Mouse (Mus musculus) C2C12 (cell line): Measurements from ENCODE around the gene Oxtr. TPM values are rescaled to one million over a fixed set of nuclear protein-coding genes. Genes with fewer than 3 reads are reported as not detected.
A peak's percentile ranks its signal among the peaks of the same experiment; 100 is the strongest.

Experiments used
- H3K27me3 ChIP-seq: one replicate; pipeline ENCODE4 v1.6.1; 2011; ENCODE audit not compliant: control insufficient read depth, insufficient read depth, insufficient read length
- H3K36me3 ChIP-seq: one replicate; pipeline ENCODE4 v1.6.1; 2011; ENCODE audit not compliant: control insufficient read depth, insufficient read depth
- H3K4me3 ChIP-seq: one replicate; pipeline ENCODE4 v1.5.1; 2011; ENCODE audit warnings: mild to moderate bottlenecking, control low read depth; ENCODE audit not compliant: poor library complexity, insufficient read depth, severe bottlenecking
- H3K79me2 ChIP-seq: one replicate; pipeline ENCODE4 v1.6.1; 2011; ENCODE audit not compliant: control insufficient read depth, insufficient read depth
- H3K79me3 ChIP-seq: one replicate; pipeline ENCODE4 v1.6.1; 2011; ENCODE audit warnings: low read depth, control low read depth
- H3ac ChIP-seq: one replicate; pipeline ENCODE3; 2011; ENCODE audit warnings: low read depth; ENCODE audit not compliant: control insufficient read depth, insufficient read length
- CEBPB ChIP-seq: IDR thresholded peaks from one replicate; pipeline ENCODE4 v1.6.1; 2011; ENCODE audit warnings: low read depth, mild to moderate bottlenecking, control low read depth, moderate library complexity
- CTCF ChIP-seq: IDR thresholded peaks from one replicate; pipeline ENCODE4 v1.5.1; 2011; ENCODE audit not compliant: control insufficient read depth, insufficient read depth, insufficient read length
- FOSL1 ChIP-seq: IDR thresholded peaks from one replicate; pipeline ENCODE4 v1.8.0; 2011; ENCODE audit warnings: mild to moderate bottlenecking, low read length; ENCODE audit not compliant: poor library complexity, insufficient read depth, severe bottlenecking
- MAX ChIP-seq: IDR thresholded peaks from one replicate; pipeline ENCODE4 v1.6.1; 2011; ENCODE audit warnings: mild to moderate bottlenecking, control low read depth
- MYOD1 ChIP-seq: IDR thresholded peaks from one replicate; pipeline ENCODE4 v1.6.1; 2011; ENCODE audit warnings: low read depth; ENCODE audit not compliant: control insufficient read depth, insufficient read length
- MYOG ChIP-seq: IDR thresholded peaks from one replicate; pipeline ENCODE4 v1.6.1; 2011; ENCODE audit not compliant: control insufficient read depth, insufficient read length; ENCODE audit errors: extremely low read depth
- USF1 ChIP-seq: IDR thresholded peaks from one replicate; pipeline ENCODE4 v1.6.1; 2011; ENCODE audit warnings: low read depth, mild to moderate bottlenecking, control low read depth, moderate library complexity
- polyA plus RNA-seq: library from polyadenylated mRNA; unstranded; fragments of >200 nt; fragmentation: generic; extraction: Trizol; gene quantifications from one replicate; pipeline ENCODE4 v1.2.1, GENCODE M21; 2012; ENCODE audit warnings: missing spikeins

Oxtr gene
- polyA plus RNA-seq, 1 experiment = 0.04 TPM

GRCm38 (mm10) chr6:112487993-112488392 is 1.8 kb downstream of the Oxtr start:
- no peaks in the 10 kb centered on the region for H3K79me3 ChIP-seq
- peaks cover 22% of the 10 kb centered on the region for H3K27me3 ChIP-seq
- H3K36me3 ChIP-seq = no peaks in the 10 kb centered on the region
- H3K79me2 ChIP-seq = no peaks in the 10 kb centered on the region
- H3ac ChIP-seq = no peak overlapping the region
- H3K4me3 ChIP-seq = no peak overlapping the region
- TF ChIP-seq CEBPB = no peak
- TF ChIP-seq MAX = no peak
- no peak for TF ChIP-seq FOSL1
- no peak for TF ChIP-seq CTCF
- TF ChIP-seq MYOG = no peak
- no peak for TF ChIP-seq MYOD1
- no peak for TF ChIP-seq USF1

- TF ChIP-seq CTCF = peak; percentile 86
- no peak for TF ChIP-seq CEBPB
- TF ChIP-seq MYOD1 = no peak
- no peak for TF ChIP-seq MAX
- TF ChIP-seq FOSL1 = no peak
- TF ChIP-seq MYOG = no peak
- TF ChIP-seq USF1 = no peak
- no peaks in the 10 kb centered on the region for H3K36me3 ChIP-seq
- no peak overlapping the region for H3K4me3 ChIP-seq
- peaks cover 12% of the 10 kb centered on the region for H3K27me3 ChIP-seq
- no peak overlapping the region for H3ac ChIP-seq
- H3K79me2 ChIP-seq = no peaks in the 10 kb centered on the region
- no peaks in the 10 kb centered on the region for H3K79me3 ChIP-seq
Measured at GRCm38 (mm10) chr6:112484316-112484715, 5.4 kb downstream of the Oxtr start.

GRCm38 (mm10) chr6:112479861-112480260 is 9.9 kb downstream of the Oxtr start:
- TF ChIP-seq USF1 = no peak
- TF ChIP-seq CEBPB = no peak
- no peak for TF ChIP-seq FOSL1
- no peak for TF ChIP-seq MAX
- TF ChIP-seq CTCF = no peak
- no peak for TF ChIP-seq MYOD1
- TF ChIP-seq MYOG = no peak
- Histone ChIP-seq H3K79me3 (no peaks in the 10 kb centered on the region), H3K36me3 (no peaks in the 10 kb centered on the region), H3K4me3 (no peak overlapping the region), H3K27me3 (no peaks in the 10 kb centered on the region), H3K79me2 (no peaks in the 10 kb centered on the region), H3ac (no peak overlapping the region)

- Histone ChIP-seq H3K79me2 (no peaks in the 10 kb centered on the region), H3K27me3 (no peaks in the 10 kb centered on the region), H3K36me3 (no peaks in the 10 kb centered on the region), H3ac (no peak overlapping the region), H3K79me3 (no peaks in the 10 kb centered on the region), H3K4me3 (no peak overlapping the region)
- TF ChIP-seq CTCF (no peak), CEBPB (no peak), FOSL1 (no peak), MYOD1 (no peak), USF1 (no peak), MYOG (no peak)
Measured at GRCm38 (mm10) chr6:112471644-112472043, 18.1 kb downstream of the Oxtr start.

GRCm38 (mm10) chr6:112466001-112466400 is 23.7 kb downstream of the Oxtr start:
- no peaks in the 10 kb centered on the region for H3K36me3 ChIP-seq
- H3K79me3 ChIP-seq = no peaks in the 10 kb centered on the region
- H3K79me2 ChIP-seq = no peaks in the 10 kb centered on the region
- no peak overlapping the region for H3ac ChIP-seq
- no peaks in the 10 kb centered on the region for H3K27me3 ChIP-seq
- no peak for TF ChIP-seq MYOG
- no peak for TF ChIP-seq CTCF
- no peak overlapping the region for H3K4me3 ChIP-seq

- Histone ChIP-seq H3K27me3 (no peaks in the 10 kb centered on the region), H3ac (no peak overlapping the region), H3K4me3 (no peak overlapping the region), H3K79me2 (no peaks in the 10 kb centered on the region), H3K79me3 (no peaks in the 10 kb centered on the region), H3K36me3 (no peaks in the 10 kb centered on the region)
- peak; percentile 15 for TF ChIP-seq USF1
- no peak for TF ChIP-seq MYOG
Measured at GRCm38 (mm10) chr6:112465441-112465840, 24.3 kb downstream of the Oxtr start.
